Mouse (Mus musculus) mature B cell (primary cell): ENCODE data around the gene Bphl.
"Not testable (repeated sequence)": the region's sequence is repeated elsewhere in the genome, so short reads cannot be mapped to it uniquely, and the experiment has no call there.

Experiments used
- in situ Hi-C: fragments of 300-500 bp; cut with MboI; formaldehyde crosslinking; loops from 2 replicates; pipeline ENCODE4 v1.14.3; 2019

The Bphl gene

DNA sequence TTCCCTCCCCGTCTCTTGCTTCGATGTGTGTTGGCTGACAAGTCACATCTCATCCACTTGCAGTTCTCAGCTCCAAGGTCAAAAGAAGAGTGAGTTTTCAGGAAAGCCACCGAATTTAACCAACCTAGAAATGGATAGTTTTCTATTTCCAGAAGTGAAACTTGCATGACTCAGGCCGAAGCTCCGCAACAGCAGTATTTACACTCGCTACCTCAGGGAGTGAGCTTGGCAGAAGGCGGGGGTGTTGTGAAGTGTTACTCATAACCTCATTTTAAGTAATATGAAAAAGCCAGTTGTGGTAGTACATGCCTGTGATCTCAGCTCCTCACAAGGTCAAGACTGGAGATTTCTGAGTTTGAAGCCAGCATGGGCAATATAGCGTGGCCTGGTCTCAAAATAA lies 13.1 kb downstream of the Bphl start:
- in situ Hi-C loops: no loop called here

DNA sequence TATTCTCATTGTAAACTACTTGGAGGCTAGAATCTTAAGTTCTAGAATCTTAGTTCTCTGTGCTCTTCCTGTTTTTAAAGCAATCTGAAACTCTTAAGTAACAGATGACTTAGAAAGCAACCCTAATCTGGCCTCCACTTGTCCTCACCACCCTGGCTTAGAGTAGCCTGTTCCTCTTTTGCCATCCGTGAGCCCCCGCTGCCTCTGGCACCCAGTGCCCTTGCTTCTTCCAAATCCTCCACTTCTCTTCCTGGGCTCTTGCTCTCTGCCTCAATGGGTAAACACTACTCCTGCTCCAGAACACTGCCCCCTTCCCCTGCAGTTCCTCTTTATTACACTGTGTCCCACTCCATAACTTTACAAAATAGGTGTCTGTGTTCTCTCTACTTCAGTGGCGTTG lies 14.3 kb downstream of the Bphl start:
- in situ Hi-C loops: no loop called here

DNA sequence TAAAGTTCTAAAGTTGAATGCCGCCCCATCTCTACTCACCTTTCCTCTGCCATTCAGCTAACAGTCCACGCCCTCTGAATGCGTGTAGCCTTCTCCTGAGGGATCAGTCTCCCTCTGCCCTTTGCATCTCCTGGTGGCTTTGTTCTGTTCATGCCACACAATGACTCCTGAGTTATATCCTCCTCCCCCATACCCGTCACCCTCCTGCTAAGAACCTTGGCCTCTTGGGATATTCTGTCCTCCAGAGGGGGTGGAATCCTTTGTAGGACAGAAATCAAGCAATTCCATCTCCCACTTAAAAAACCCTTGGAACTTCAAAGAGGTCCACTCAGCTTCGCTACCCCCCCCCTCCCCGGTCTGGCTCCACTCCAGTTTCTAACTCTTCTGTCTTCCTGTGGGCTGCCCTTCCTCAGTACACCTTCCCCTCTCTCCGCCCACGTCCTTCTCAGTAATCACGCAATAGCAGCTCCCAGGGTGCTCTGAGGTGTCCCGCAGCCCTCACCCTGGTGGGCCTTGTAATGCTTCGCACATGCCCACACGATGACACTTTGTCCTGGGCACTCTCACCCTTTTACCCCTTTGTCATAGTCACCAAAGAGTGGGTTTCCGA lies 16.4 kb downstream of the Bphl start:
- in situ Hi-C loops: no loop called here

DNA sequence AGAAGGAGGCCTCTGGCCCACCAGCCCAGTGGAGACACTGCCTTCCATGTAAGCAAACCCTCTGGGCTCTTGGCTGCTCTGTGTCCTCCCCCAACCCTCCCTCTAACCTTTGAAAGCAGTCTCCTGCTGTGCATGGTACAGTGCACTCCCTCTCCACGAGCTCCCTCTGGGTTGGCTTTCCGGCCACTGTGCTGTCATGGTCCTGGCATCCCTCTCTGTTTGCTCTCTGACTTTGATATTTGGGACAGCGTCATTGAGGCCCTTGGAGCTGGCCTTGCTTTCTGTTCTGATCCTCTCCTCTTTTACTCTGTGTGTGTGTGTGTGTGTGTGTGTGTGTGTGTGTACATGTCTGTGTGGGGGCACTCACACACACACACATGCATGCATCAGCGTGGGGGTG lies 17.0 kb downstream of the Bphl start:
- in situ Hi-C loops: no loop called here

DNA sequence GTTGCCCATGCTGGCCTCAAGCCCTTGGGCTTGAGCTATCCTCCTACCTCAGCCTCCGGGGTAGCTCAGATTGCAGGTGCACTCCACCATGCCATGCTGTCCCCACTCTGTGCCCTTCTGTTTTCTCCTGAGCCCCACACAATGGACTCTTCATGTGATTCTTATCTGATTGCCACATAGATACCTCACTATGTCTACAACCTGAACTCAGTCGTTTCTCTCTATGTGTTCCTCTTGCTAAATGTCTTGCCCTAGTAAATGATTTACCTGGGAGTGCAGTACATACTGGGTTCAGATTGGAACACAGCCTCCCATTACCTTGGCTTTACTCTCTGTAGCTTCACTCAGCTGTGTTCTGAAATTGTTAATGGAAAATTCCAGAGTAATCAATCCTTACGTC lies 17.6 kb downstream of the Bphl start:
- in situ Hi-C loops: no loop called here

DNA sequence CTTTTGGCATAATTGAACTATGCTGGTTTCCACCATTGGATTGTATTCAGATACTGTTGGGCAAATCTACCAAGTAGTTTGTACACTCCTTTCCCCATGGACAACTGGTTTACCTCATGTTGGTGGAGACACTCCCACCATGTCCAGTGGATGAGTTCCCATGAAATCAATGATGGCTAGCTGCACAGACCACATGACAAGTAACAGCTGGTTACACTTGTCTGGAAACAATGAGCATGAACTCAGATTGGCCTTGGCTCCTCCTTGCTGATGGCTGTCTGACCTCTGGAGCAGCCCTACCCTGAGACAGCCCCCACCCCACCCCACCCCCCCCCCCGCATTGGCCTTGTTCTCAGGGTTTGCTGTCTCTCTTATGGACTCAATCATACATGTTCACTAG lies 19.9 kb downstream of the Bphl start:
- in situ Hi-C loops: no loop called here

DNA sequence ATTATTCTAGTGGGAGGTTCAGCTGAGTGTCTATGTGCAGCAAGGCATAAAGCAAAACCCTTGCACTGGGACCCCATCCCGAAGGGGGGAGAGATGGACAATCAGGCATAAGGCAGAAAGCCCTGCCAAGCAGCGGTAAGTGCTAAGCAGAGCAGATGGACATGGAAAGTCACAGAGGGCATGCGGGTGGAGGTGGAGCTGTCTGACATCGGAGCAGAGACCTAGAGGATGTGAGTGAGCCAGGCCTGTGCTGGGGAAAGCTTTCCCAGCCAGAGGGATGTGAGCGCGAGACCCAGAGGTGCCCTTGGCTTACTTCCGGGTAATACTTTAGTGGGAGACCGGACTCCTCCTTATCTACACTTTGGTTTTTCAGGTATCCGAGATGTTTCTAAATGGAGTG lies 22.7 kb downstream of the Bphl start:
- in situ Hi-C loops: no loop called here

DNA sequence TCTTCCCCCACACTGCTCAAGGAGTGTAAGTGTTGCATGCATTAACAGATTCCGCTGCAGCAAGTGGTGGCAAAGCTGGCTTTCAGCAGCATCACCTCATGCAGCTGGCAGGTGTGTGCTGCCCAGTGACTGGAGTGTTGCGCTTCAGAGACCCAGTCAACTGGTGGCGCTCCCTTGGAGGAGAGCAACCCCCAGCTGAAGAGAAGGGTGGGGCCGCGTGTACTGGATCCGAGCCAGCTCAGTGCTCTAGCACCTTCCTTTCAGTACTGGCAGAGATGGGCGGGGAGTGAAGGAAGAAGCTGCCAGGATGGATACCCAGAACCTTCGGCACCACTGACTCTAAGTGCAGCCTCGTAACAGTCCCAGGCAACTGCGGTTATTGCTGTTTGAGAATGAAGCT lies 25.1 kb downstream of the Bphl start:
- in situ Hi-C loops: no loop called here

DNA sequence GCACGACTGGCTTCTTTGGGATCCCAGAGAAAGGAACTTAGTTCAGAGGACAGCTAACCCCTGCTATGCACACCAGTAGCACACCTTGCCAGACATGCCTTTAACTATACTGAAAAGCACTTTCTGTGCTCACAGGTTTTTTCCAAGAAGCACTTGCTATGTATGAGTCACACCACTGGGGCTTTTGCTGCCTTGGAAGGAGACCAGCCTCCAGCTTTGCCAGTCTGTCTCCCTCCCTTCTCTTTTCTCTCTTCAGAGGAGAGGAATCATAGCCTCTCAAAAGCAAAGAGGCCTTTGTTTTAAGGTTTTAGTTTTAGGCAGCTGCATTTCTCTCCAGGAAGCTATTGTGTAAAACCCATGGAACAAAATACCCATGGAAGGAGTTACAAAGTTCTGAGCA lies 29.0 kb downstream of the Bphl start:
- in situ Hi-C loops: no loop called here

DNA sequence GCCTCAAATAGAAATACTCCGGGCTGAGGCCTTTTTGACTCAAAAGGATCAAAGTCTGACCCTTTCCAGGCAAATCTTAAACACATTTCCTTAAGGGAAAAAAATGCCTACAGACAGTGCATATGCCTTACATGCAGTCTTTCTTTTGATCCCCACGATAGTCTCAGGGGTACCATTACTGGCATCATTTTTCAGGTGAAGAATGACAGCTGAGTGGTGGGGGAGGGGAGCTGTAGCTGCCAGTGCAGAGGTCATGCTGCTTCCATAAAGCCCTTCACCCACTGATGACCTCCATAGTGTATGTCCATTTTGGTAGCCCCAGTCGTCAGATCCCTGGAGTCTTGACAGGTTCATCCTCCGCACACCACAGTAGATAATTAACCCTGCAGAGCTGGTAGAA lies 32.9 kb downstream of the Bphl start:
- in situ Hi-C loops: no loop called here

DNA sequence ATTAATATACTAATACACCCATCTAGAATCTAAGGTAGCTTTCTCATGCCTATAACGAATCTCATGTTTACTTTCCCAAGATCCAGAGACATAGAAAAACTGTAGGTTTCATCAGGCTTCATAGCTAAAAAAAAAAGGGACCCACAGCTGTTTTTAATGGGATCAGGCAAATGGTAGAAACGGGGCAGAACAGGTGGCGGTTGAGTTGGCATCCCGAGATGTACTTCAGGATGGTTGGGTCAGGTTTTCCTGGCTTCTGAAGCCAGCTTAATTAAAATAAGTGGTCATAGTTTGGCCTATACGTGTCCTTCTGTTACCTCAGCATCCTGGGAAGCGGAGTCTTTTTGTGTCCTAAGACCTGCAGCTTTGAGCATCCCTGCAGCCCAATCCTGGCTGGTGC lies 34.4 kb downstream of the Bphl start:
- in situ Hi-C loops: no loop called here

DNA sequence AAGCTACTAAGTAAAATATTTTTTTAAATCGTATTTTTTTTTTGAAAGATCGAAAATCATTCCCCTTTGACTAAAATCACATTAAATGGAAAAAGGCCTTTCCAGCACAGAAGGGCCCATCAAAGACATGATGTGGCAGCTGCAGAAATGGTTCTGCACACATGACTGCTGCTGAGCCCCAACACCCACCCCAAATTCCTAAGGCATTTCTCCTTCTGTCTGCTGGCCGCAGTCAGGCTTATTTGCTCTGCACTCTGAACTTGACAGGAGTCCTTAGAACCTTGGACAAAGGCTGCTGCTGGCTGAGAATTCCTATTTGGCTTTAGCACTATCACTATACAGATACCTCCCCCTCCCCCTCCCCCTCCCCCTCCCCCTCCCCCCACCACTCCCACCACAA lies 35.5 kb downstream of the Bphl start:
- in situ Hi-C loops: no loop called here

DNA sequence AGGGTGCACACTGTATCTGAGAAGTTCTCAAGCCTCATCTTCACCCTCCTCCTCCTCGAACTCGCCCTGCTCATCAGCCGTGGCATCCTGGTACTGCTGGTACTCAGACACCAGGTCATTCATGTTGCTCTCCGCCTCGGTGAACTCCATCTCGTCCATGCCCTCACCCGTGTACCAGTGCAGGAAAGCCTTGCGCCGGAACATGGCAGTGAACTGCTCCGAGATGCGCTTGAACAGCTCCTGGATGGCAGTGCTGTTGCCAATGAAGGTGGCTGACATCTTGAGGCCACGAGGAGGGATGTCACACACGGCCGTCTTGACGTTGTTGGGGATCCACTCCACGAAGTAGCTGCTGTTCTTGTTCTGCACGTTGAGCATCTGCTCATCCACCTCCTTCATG lies 37.0 kb downstream of the Bphl start:
- in situ Hi-C loops: not testable (repeated sequence)

DNA sequence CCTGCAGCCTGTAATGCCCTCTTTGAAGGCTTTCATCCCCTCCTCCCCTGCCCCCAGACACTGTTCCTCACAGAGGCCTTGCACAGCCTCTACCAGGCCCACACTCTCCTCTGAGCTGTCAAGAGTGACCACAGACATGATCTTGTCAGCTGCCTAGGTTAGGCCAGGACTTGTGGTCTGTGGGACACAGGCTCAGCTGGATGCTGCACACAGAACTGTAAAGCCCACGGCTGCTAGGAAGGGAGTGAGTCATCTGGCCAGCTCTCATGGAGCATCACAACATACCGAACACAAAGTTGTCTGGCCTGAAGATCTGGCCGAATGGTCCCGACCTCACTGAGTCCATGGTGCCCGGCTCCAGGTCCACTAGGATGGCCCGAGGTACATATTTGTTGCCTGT lies 38.5 kb downstream of the Bphl start:
- in situ Hi-C loops: not testable (repeated sequence)

DNA sequence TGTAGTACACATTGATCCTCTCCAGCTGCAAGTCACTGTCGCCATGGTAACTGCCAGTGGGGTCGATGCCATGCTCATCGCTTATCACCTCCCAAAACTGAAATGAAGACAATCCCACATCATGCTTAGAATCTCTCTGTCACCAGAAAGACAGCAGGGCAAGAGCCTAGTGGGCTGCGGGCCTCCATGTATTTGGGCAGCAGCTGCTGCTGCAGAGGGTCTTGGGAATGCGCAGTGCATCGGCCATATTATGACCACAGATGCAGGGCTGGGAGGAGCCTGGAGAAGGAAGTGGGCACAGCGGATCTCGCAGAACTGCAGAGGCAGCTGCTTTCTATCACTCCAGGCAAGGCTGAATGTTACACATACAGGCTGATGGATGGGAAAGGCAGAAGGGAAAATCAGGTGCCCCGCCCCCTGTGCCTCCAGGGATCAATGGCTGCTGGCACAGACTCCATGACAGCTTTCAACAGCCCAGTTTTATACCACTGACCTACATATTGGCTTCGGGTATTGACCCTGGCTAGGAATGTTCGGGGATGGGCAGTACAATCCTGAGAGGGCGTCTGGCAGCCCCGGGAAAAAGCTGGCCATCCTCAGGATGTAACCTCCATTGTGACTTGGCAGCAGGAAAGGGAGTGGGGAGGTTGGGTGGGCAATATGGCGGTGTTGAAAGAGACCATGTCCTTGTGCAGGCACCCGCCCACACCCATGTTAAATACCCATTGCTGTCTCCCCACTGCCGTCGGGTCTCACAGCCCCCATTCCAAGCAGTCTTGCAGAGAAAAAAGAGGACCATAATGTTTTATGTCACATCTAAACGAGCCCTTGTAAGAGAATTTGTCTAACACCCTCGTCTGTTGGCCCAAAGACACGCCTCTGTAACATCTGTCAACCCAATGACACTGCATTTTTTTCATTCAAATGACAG lies 39.4 kb downstream of the Bphl start:
- in situ Hi-C loops: no loop called here

DNA sequence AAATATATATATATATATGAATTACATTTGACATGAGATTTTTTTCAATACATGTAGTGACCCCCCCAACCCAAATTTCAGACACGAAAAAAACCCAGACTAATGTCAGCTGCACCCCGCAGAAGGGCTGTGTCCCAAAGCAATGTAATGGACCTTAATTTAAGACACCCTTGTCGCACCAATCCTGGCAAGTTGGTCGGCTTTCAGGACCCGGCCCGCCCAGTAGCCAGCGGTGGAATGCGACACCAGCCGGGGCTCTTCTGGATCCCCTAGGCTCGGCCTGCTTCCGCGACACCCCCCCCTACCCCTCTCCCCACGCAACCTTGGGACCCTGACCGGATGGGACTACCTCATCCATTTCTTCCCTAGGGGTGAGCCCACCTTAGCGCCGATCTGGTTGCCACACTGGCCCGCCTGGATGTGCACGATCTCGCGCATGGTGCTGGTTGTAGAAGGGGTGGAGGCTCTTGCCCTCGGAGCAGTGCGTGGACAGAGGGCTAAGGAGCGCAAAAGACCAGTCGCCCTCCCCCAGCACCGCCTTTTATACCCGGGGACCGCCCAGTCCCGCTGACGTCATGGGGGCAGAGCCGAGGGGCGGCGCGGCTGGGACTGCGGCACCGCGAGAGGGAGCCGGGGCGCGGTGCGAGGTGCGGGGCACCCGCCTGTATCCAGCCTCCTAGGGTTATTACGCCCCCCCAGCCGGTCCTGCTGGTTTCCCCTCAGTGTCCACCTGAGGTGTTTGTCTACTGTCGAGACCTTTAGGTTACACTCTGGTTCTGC lies 40.3 kb downstream of the Bphl start, which contains the start of gene Tubb2a:
Tubb2a (minus strand) TSS at position 516 of the 780 bp plus-strand sequence.
- in situ Hi-C loops: no loop called here

DNA sequence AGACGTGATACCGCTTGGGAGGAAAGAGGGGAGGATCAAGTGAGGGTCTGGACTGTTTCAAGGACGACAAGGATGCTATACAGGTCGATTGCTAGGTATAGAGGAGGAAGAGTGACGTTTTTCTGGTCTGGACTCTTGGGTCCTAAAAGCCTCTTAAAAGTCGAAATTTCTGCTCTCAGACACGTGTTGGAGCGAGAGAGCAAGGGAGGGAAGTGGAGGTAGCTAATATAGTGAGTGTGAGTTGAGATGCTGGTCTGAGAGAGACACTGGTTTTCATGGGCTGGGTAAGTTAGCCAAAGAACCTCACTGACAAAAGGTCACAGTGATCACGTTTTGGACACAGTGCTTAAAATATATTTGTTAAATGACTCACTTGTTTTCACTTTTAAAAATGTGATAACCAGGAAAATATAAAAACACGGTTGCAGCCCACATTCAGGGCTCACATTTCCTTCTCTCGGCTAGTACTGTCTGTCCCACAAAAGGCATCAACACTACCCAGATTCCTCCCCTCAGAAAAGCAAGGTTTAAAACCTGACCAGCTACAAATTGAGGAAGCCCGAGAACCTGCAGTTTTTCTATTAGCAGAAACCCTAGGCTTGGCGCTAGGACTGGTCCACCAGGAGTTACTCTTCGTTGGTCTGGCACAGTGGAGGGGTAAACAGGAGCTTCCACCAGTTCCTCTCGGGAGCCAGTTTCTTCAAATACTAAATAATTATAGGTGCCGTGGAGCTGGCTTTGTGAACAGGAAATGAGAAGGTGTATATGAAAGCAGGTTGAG lies 41.3 kb downstream of the Bphl start:
- in situ Hi-C loops: no loop called here

DNA sequence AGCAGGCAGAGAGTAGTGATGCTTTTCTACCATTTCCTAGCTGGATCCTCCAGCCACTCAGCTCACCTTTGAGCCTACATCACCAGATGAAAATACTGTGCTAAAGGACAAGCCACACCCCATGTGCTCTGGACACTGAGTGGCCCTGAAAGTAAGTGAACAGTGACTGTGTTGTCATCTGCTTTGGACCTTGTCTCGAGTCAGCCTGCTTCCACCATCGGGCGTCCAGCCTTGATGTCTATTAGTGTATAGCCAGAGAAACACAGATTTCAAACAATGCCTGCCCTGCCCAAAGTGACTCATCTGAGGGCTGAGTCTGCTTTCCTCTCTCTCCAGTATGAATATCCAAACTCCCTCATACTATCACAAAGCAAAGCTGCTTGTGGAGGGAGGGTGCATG lies 42.4 kb downstream of the Bphl start:
- in situ Hi-C loops: no loop called here

DNA sequence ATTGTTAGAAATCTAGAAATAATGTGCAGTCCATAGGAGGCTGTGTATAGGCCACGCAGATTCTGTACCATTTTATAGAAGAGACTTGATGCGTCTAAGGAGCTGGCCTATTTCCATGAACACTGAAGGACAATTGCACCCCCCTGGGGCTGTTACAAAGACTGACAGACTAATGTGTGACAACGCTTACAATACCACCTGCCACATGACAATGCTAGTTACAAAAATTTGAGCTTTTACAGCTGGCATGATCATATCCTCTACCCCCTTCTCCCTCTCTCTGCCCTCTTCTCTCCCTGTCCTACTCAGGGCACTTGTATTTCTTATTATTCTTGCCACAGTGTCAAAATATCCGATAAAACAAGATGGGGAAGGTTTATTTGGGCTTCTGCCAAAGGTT lies 44.5 kb downstream of the Bphl start:
- in situ Hi-C loops: no loop called here

DNA sequence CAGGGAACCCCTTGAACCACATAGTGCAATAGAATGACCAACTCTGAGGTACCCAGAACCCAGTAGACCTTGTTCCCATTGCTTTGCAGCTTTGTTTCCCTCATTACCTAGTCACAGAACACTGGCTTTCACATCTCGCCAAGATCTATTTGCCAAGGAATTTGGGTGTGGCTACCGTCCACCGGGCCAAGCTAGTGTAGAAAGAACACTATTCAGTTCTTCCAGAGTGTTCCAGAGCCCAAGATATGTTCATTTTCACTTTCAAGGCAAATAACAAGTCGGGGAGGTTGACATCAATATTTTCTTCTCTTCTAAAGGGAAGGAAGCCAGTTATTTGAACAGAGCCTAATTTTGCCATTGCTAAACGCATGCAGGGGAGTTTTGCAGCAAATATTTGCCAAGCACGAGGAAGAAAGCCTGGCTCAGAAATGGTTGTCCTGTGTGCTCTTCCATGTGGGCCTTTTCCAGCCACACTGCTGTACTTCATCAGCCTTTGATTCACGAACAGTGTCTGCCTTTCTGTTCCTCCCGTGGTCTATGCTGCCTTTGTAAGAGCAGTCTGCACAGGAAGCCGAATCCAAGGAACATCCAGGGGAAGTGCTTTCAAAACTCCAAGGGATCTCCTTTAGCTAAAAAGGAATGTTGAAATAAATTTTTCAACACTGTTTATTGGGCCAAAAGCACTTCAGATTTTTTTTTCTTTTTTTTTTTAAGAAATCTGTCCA lies 46.8 kb downstream of the Bphl start:
- in situ Hi-C loops: no loop called here
